Mouse (Mus musculus) intestine, embryonic 14.5 days (tissue): ENCODE data around the gene Rps6ka5. TPM values are rescaled to one million over a fixed set of nuclear protein-coding genes. Genes with fewer than 3 reads are reported as not detected.

ENCODE experiments used
- polyA plus RNA-seq: library from polyadenylated mRNA; unstranded; fragments of >200 nt; fragmentation: Nextera tagmentation; extraction: Ambion mirVana; gene quantifications from 2 replicates; pipeline ENCODE4 v1.2.1, GENCODE M21; 2014

The Rps6ka5 gene
- polyA plus RNA-seq, 1 experiment from 2014 or later, result 3.2 TPM

Other genes starting within 250 kb of the Rps6ka5 start
- 5.9 TPM in 2 replicates for gene Ttc7b, start 206.2 kb downstream of the Rps6ka5 start, polyA plus RNA-seq
- gene Dglucy, start 52.1 kb upstream of the Rps6ka5 start, polyA plus RNA-seq, result 1.5 and 2.4 TPM in 2 replicates
- 0.17 and 0.53 TPM in 2 replicates for gene Gpr68, start 181.2 kb upstream of the Rps6ka5 start, polyA plus RNA-seq